ENCODE assay signal across 20 mouse cellular contexts in the genomic region with DNA sequence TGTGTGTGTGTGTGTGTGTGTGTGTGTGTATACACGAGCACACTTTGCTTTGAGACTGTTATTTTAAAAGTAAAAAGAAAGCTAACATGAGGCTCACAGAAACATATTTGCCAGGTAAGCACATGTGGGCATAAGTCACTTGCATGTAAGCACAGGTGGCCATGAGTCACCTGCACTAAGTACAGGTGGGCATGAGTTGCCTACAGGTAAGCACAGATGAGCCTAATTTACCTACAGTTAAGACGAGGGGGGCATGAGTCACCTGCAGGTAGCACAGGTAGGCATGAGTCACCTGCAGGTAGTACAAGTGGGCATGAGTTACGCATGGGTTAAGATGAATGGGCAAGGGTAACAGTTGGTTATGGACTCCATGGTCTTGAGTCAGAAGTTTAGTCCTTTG.
DNase-seq lines count a peak whose midpoint lies in the region; TF ChIP-seq lines count a peak whose summit lies in the region.
"Had no signal": no experiment of that assay in that cellular context is flagged by ENCODE, and none has a peak within 500 bp of the region (broad histone marks: within the 10 kb centered on the region; RNA-seq: fewer than 3 reads in every experiment).

No protein-coding gene starts in this region.

- H3K36me3 ChIP-seq in heart, embryonic 10.5 days: no peaks in the 10 kb centered on the region
- no peaks in the 10 kb centered on the region for H3K36me3 ChIP-seq in thymus, adult 2 months (ENCODE audit: control insufficient read depth, insufficient read depth, low read length)
- H3K36me3 ChIP-seq: embryonic facial prominence, embryonic 13.5 days; embryonic facial prominence, embryonic 15.5 days; forebrain, embryonic 10.5 days; forebrain, embryonic 12.5 days had no signal

- H3K4me1 ChIP-seq in heart, embryonic 10.5 days: no peaks in the 10 kb centered on the region
- H3K4me1 ChIP-seq in thymus, adult 2 months (replicated peaks; ENCODE audit: control insufficient read depth, insufficient read depth, low read length): no peaks in the 10 kb centered on the region
- H3K4me1 ChIP-seq: embryonic facial prominence, embryonic 13.5 days; embryonic facial prominence, embryonic 15.5 days; forebrain, embryonic 10.5 days; forebrain, embryonic 12.5 days had no signal

- H3K9me3 ChIP-seq in heart, embryonic 10.5 days: no peaks in the 10 kb centered on the region
- H3K9me3 ChIP-seq: embryonic facial prominence, embryonic 13.5 days; embryonic facial prominence, embryonic 15.5 days; forebrain, embryonic 10.5 days; forebrain, embryonic 12.5 days had no signal

- TF ChIP-seq POLR2A in thymus, adult 2 months (IDR thresholded peaks at IDR 0.05; ENCODE audit: control insufficient read depth, extremely low read depth, insufficient read depth, low read length, poor library complexity): no peak

- H3K27ac ChIP-seq in heart, embryonic 10.5 days: no peak overlapping the region
- H3K27ac ChIP-seq in thymus, adult 2 months (ENCODE audit: control insufficient read depth, insufficient read depth, low read length): no peak overlapping the region
- H3K27ac ChIP-seq: embryonic facial prominence, embryonic 13.5 days; embryonic facial prominence, embryonic 15.5 days; forebrain, embryonic 10.5 days; forebrain, embryonic 12.5 days had no signal

- no peaks in the 10 kb centered on the region for H3K27me3 ChIP-seq in heart, embryonic 10.5 days (ENCODE audit: insufficient read depth, poor library complexity, severe bottlenecking)
- no peaks in the 10 kb centered on the region for H3K27me3 ChIP-seq in thymus, adult 2 months (ENCODE audit: control insufficient read depth, insufficient read depth, low read length)
- H3K27me3 ChIP-seq: embryonic facial prominence, embryonic 13.5 days; embryonic facial prominence, embryonic 15.5 days; forebrain, embryonic 12.5 days had no signal

- no peak overlapping the region for H3K4me3 ChIP-seq in heart, embryonic 10.5 days
- H3K4me3 ChIP-seq in thymus, adult 2 months (ENCODE audit: control insufficient read depth, insufficient read depth, low read length): no peak overlapping the region
- H3K4me3 ChIP-seq: embryonic facial prominence, embryonic 13.5 days; embryonic facial prominence, embryonic 15.5 days; erythroblast, embryonic 14.5 days; forebrain, embryonic 10.5 days; forebrain, embryonic 12.5 days had no signal

- TF ChIP-seq CTCF in thymus, adult 2 months (IDR thresholded peaks at IDR 0.05; ENCODE audit: borderline replicate concordance, control insufficient read depth, extremely low read depth, insufficient read depth, low read length, poor library complexity): no peak

- DNase-seq in heart, embryonic 10.5 days (ENCODE audit: low spot score): peak; percentile 57
- no peak for DNase-seq in heart, postnatal 36 days
- DNase-seq in urinary bladder, postnatal 14 days (ENCODE audit: low spot score): peak; percentile 34
- DNase-seq in urinary bladder, postnatal 25 days (ENCODE audit: low spot score): no peak
- DNase-seq in thymus, adult 2 months: no peak
- DNase-seq: adrenal gland, adult 2 months; adrenal gland, postnatal 10 days; adrenal gland, postnatal 25 days; cerebellum, adult 11 months; cerebellum, adult 18-20 months; cerebellum, adult 8-10 months; cerebellum, adult 9-11 months; cerebellum, postnatal 14 days; cerebellum, postnatal 36 days; embryo, embryonic 11 days had no signal

- intact Hi-C loops in heart, postnatal 36 days (cut with DNase I): no loop called here

- 71% methylated on average over 3 of the region's 3 CpGs for WGBS in heart, embryonic 10.5 days
- 91% methylated on average over 3 of the region's 3 CpGs for WGBS in thymus, adult 2 months

Comparison
In these comparisons a context has a peak if more than half of its experiments do, and no peak if none do; other contexts are left out.
1. DNase-seq: peak in heart, embryonic 10.5 days (single experiment) and urinary bladder, postnatal 14 days (single experiment); none in heart, postnatal 36 days (0 of 2), urinary bladder, postnatal 25 days (single experiment) and thymus, adult 2 months (single experiment).